Mouse (Mus musculus): ENCODE measurements around the gene Nr0b2. TPM values are rescaled to one million over a fixed set of nuclear protein-coding genes. Genes with fewer than 3 reads are reported as not detected.

The Nr0b2 gene
- polyA plus RNA-seq, 1 experiment from 2014 or later, result not detected

GRCm38 (mm10) chr4:133552029-133552428 is 1.1 kb upstream of the Nr0b2 start:
- ATAC-seq, result no peak
- 78% methylated on average over 1 of the region's 1 CpGs for WGBS
- Histone ChIP-seq H3K4me1 (ENCODE audit: control insufficient read depth, insufficient read depth, low read length) (no peaks in the 10 kb centered on the region), H3K4me2 (ENCODE audit: low read length) (no peak overlapping the region), H3K4me3 (ENCODE audit: low read depth, low read length) (no peak overlapping the region), H3K27me3 (ENCODE audit: control insufficient read depth, insufficient read depth, low read depth, low read length) (0 out of 2 replicates have a peak, but pooled peaks cover 2% of the 10 kb centered on the region), H3K27ac (ENCODE audit: low read length) (no peak overlapping the region), H3K9me3 (replicated peaks; ENCODE audit: control insufficient read depth, low read length, poor library complexity, severe bottlenecking) (no peaks in the 10 kb centered on the region), H3K36me3 (ENCODE audit: control insufficient read depth, insufficient read depth, low read length) (no peaks in the 10 kb centered on the region), H3K9ac (ENCODE audit: low read depth, low read length) (no peak overlapping the region)

DNA sequence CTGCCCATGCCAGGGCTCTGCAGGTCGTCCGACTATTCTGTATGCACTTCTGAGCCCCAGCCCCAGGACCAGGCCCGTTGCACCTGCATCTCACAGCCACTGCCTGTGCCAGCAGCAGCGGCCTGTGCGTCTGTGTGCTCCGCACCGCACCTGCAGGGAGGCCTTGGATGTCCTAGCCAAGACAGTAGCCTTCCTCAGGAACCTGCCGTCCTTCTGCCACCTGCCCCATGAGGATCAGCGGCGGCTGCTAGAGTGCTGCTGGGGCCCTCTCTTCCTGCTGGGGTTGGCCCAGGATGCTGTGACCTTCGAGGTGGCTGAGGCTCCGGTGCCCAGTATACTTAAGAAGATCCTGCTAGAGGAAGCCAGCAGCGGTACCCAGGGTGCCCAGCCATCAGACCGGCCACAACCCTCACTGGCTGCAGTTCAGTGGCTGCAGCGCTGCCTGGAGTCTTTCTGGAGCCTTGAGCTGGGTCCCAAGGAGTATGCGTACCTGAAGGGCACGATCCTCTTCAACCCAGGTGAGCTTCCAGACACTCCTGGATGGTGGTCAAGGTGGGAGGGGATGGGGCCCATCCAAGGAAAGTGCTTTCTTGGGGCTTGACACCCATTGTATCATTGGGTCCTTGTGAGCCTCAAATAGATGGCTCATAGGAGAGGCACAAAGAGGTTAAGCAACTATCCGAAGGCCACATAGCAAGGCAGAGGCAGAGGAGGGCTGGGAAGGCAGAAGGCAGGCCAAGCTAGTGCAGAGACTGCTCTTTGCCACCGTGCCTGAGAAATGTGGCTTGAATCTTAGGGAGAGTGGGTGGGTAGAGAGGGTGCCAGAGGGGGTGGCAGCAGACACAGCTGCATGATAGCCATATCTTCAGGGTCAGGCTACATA is 513 bp downstream of the Nr0b2 start:
- Histone ChIP-seq H3K27me3 (ENCODE audit: control insufficient read depth, insufficient read depth, low read depth, low read length) (0 out of 2 replicates have a peak, but pooled peaks cover 2% of the 10 kb centered on the region), H3K9ac (ENCODE audit: low read depth, low read length) (no peak overlapping the region), H3K4me3 (ENCODE audit: low read depth, low read length) (no peak overlapping the region), H3K27ac (ENCODE audit: low read length) (no peak overlapping the region), H3K36me3 (ENCODE audit: control insufficient read depth, insufficient read depth, low read length) (no peaks in the 10 kb centered on the region), H3K4me2 (ENCODE audit: low read length) (no peak overlapping the region), H3K9me3 (replicated peaks; ENCODE audit: control insufficient read depth, low read length, poor library complexity, severe bottlenecking) (no peaks in the 10 kb centered on the region), H3K4me1 (ENCODE audit: control insufficient read depth, insufficient read depth, low read length) (no peaks in the 10 kb centered on the region)
- ATAC-seq, result no peak
- WGBS, result 75% methylated on average over 19 of the region's 19 CpGs

- H3K27me3 ChIP-seq (ENCODE audit: control insufficient read depth, insufficient read depth, low read depth, low read length), result no peaks in the 10 kb centered on the region
- 37% methylated on average over 10 of the region's 10 CpGs for WGBS
- no peaks in the 10 kb centered on the region for H3K9me3 ChIP-seq (replicated peaks; ENCODE audit: control insufficient read depth, low read length, poor library complexity, severe bottlenecking)
- H3K4me2 ChIP-seq (ENCODE audit: low read length), result no peak overlapping the region
- no peak for ATAC-seq
- no peak overlapping the region for H3K4me3 ChIP-seq (ENCODE audit: low read depth, low read length)
- H3K27ac ChIP-seq (ENCODE audit: low read length), result no peak overlapping the region
- no peaks in the 10 kb centered on the region for H3K36me3 ChIP-seq (ENCODE audit: control insufficient read depth, insufficient read depth, low read length)
- no peak overlapping the region for H3K9ac ChIP-seq (ENCODE audit: low read depth, low read length)
- no peaks in the 10 kb centered on the region for H3K4me1 ChIP-seq (ENCODE audit: control insufficient read depth, insufficient read depth, low read length)
Measured at GRCm38 (mm10) chr4:133557041-133557717, 4.0 kb downstream of the Nr0b2 start.

DNA sequence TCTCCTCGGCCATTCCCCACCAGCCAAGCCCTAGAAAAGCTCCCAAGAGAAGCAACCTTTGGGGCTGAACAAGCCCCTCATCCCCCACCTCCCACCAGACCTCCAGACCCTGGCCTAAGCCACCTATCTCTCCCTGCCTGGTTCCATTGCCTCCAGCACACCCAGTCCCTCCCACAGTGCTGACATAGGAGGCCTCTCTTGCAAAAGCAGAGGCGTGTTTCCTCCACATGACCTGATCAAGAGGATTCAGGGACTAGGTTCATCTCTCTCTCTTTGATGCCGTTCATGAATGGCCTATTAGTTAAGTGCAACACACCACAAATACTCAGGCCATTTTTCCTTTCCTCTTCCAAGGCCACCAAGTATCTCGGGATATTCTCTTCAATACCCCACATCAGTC is 6.7 kb downstream of the Nr0b2 start:
- no peak overlapping the region for H3K4me2 ChIP-seq (ENCODE audit: low read length)
- WGBS, result 73% methylated on average over 4 of the region's 4 CpGs
- no peak overlapping the region for H3K27ac ChIP-seq (ENCODE audit: low read length)
- ATAC-seq, result no peak
- no peak overlapping the region for H3K4me3 ChIP-seq (ENCODE audit: low read depth, low read length)
- no peaks in the 10 kb centered on the region for H3K4me1 ChIP-seq (ENCODE audit: control insufficient read depth, insufficient read depth, low read length)
- H3K27me3 ChIP-seq (ENCODE audit: control insufficient read depth, insufficient read depth, low read depth, low read length), result no peaks in the 10 kb centered on the region
- no peaks in the 10 kb centered on the region for H3K9me3 ChIP-seq (replicated peaks; ENCODE audit: control insufficient read depth, low read length, poor library complexity, severe bottlenecking)
- H3K9ac ChIP-seq (ENCODE audit: low read depth, low read length), result no peak overlapping the region
- no peaks in the 10 kb centered on the region for H3K36me3 ChIP-seq (ENCODE audit: control insufficient read depth, insufficient read depth, low read length)

- Histone ChIP-seq H3K4me3 (ENCODE audit: low read depth, low read length) (no peak overlapping the region), H3K9me3 (replicated peaks; ENCODE audit: control insufficient read depth, low read length, poor library complexity, severe bottlenecking) (no peaks in the 10 kb centered on the region), H3K4me2 (ENCODE audit: low read length) (no peak overlapping the region), H3K27ac (ENCODE audit: low read length) (no peak overlapping the region), H3K9ac (ENCODE audit: low read depth, low read length) (no peak overlapping the region), H3K27me3 (ENCODE audit: control insufficient read depth, insufficient read depth, low read depth, low read length) (no peaks in the 10 kb centered on the region), H3K36me3 (ENCODE audit: control insufficient read depth, insufficient read depth, low read length) (no peaks in the 10 kb centered on the region), H3K4me1 (ENCODE audit: control insufficient read depth, insufficient read depth, low read length) (no peaks in the 10 kb centered on the region)
- no peak for ATAC-seq
- 78% methylated on average over 4 of the region's 4 CpGs for WGBS
Measured at GRCm38 (mm10) chr4:133561622-133562021, 8.4 kb downstream of the Nr0b2 start.

GRCm38 (mm10) chr4:133563123-133563571 is 10.0 kb downstream of the Nr0b2 start:
- no peak for ATAC-seq
- H3K4me3 ChIP-seq (ENCODE audit: low read depth, low read length), result no peak overlapping the region
- no peaks in the 10 kb centered on the region for H3K4me1 ChIP-seq (ENCODE audit: control insufficient read depth, insufficient read depth, low read length)
- no peak overlapping the region for H3K4me2 ChIP-seq (ENCODE audit: low read length)
- H3K36me3 ChIP-seq (ENCODE audit: control insufficient read depth, insufficient read depth, low read length), result no peaks in the 10 kb centered on the region
- H3K27ac ChIP-seq (ENCODE audit: low read length), result no peak overlapping the region
- no peaks in the 10 kb centered on the region for H3K9me3 ChIP-seq (replicated peaks; ENCODE audit: control insufficient read depth, low read length, poor library complexity, severe bottlenecking)
- H3K9ac ChIP-seq (ENCODE audit: low read depth, low read length), result no peak overlapping the region
- 77% methylated on average over 11 of the region's 11 CpGs for WGBS
- H3K27me3 ChIP-seq (ENCODE audit: control insufficient read depth, insufficient read depth, low read depth, low read length), result no peaks in the 10 kb centered on the region

DNA sequence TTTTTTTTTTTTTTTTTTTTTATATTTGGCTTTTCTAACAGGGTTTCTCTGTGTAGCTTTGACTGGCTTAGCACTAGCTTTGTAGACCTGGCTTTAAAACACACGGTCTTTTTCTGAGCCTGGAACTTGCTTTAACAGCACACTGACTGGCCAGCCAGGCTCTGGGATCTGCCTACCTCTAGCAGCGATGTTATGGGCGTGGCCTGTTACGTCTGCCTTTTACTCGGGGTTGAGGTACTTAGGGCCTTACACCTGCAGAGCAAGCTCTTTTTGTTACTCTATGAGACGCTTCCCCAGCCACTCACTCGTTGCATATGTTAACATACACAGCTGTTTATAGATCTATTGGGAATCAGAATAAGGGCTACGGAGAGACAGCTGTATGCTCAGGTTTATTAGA is 14.1 kb downstream of the Nr0b2 start:
- H3K9me3 ChIP-seq (replicated peaks; ENCODE audit: control insufficient read depth, low read length, poor library complexity, severe bottlenecking), result no peaks in the 10 kb centered on the region
- no peaks in the 10 kb centered on the region for H3K36me3 ChIP-seq (ENCODE audit: control insufficient read depth, insufficient read depth, low read length)
- 32% methylated on average over 8 of the region's 8 CpGs for WGBS
- no peaks in the 10 kb centered on the region for H3K4me1 ChIP-seq (ENCODE audit: control insufficient read depth, insufficient read depth, low read length)
- H3K9ac ChIP-seq (ENCODE audit: low read depth, low read length), result no peak overlapping the region
- no peak for ATAC-seq
- H3K4me3 ChIP-seq (ENCODE audit: low read depth, low read length), result no peak overlapping the region
- H3K27ac ChIP-seq (ENCODE audit: low read length), result no peak overlapping the region
- no peak overlapping the region for H3K4me2 ChIP-seq (ENCODE audit: low read length)
- no peaks in the 10 kb centered on the region for H3K27me3 ChIP-seq (ENCODE audit: control insufficient read depth, insufficient read depth, low read depth, low read length)

GRCm38 (mm10) chr4:133569291-133570065 is 16.3 kb downstream of the Nr0b2 start:
- H3K27ac ChIP-seq (ENCODE audit: low read length), result no peak overlapping the region
- no peak overlapping the region for H3K9ac ChIP-seq (ENCODE audit: low read depth, low read length)
- H3K4me1 ChIP-seq (ENCODE audit: control insufficient read depth, insufficient read depth, low read length), result no peaks in the 10 kb centered on the region
- no peaks in the 10 kb centered on the region for H3K27me3 ChIP-seq (ENCODE audit: control insufficient read depth, insufficient read depth, low read depth, low read length)
- 87% methylated on average over 10 of the region's 10 CpGs for WGBS
- H3K4me3 ChIP-seq (ENCODE audit: low read depth, low read length), result no peak overlapping the region
- ATAC-seq, result no peak
- no peaks in the 10 kb centered on the region for H3K36me3 ChIP-seq (ENCODE audit: control insufficient read depth, insufficient read depth, low read length)
- H3K9me3 ChIP-seq (replicated peaks; ENCODE audit: control insufficient read depth, low read length, poor library complexity, severe bottlenecking), result no peaks in the 10 kb centered on the region
- no peak overlapping the region for H3K4me2 ChIP-seq (ENCODE audit: low read length)

Data from midbrain, embryonic 16.5 days (tissue).